Mouse (Mus musculus) B cell, adult 2 months (primary cell): ENCODE results near the gene Gm47289.

Experiments used
- DNase-seq, 2 experiments: peaks; one replicate each; pipeline ENCODE4 v3.0.0; 2022

Gm47289 gene

DNA sequence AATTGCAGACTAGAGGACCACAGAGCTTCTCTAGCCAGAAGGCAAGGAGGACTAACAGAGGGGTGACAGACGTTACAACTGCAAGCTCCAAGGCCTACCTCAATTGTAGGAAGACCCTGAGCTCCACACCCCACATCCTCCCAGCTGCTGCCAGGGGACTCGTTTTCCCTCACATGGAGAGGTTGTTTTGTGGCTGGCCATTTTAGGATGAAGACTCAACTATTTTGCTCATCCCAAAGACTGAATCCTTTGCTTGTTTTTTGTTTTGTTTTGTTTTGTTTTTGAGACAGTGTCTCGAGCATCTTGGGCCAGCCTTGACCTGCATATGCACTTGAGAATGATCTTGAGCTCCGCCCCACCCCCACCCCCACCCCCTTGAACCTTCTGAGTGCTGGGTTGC is at the start of gene Gm47289:
Gm47289 (plus strand) TSS at position 301 of the 400 bp plus-strand sequence.
- DNase-seq, result no peak

DNA sequence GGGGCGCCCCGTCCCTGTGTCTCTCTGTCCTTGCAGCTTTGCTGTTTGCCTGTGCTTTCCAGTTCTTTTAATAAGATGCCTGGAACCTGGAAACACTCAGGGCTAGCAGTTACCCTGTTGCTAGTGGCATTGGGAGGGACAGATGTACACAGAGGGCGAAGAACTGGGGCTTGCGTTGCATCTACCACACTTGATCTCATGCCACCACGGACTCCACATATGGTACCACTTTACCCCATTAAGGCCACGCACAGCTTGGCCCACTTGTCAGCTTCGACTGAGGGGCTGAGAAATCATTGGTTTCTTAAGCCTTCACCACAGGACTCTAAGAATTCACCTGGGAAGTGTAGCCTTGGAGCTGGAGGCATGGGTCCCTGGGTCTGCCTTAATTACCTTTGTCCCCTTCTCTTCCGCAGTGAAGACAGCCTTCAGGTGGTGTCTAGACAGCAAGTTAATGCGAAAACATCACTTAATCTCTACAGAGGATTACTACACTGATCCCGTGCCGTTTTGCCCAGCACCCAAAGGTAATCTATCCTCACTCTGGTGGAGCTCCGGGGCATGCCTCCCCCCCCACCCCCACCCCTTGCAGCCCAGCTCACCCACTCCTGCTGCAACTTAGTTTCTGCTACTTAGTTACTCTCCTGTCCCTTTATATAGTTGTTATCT is 49.1 kb upstream of the Gm47289 start:
- DNase-seq, result no peak

DNA sequence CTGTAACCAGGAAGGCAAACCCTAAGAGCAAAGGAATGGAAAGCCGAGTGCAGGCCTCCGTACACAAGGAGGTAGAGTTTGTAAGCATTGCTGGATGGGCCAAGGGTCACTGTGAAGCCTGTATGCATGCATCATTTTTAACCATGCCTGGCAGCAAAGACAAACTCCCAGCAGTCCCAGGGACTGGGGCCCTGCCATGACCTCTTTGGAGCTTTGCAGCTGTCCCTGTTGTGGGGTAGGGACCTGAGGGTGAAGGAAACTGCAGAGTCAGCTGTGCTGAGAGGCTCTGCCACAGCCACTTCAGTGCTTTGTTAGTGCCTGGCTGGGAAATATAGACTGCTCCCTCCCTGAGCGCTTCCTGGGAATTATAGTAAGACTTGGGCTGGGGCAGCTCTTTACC is 48.3 kb upstream of the Gm47289 start:
- no peak for DNase-seq

DNA sequence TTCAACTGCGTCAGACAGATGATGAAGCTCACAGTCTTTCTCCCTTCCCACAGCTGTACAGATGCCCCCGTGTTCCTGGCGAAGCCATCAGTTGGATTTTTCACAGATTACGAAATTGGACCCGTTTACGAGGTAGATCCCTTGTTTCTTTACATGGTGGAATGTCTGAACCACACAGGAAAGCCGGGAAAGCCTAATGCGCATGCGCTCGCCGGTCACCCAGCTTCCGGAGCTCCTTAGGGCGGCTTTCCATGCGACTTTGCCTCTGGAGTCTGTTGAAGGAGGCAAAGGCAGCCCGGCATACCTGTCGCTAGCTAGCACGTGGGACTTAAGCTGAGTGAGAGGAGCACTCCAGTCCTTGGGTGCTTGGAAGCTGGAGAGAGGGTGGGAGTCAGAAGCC is 44.0 kb upstream of the Gm47289 start:
- DNase-seq, result no peak

DNA sequence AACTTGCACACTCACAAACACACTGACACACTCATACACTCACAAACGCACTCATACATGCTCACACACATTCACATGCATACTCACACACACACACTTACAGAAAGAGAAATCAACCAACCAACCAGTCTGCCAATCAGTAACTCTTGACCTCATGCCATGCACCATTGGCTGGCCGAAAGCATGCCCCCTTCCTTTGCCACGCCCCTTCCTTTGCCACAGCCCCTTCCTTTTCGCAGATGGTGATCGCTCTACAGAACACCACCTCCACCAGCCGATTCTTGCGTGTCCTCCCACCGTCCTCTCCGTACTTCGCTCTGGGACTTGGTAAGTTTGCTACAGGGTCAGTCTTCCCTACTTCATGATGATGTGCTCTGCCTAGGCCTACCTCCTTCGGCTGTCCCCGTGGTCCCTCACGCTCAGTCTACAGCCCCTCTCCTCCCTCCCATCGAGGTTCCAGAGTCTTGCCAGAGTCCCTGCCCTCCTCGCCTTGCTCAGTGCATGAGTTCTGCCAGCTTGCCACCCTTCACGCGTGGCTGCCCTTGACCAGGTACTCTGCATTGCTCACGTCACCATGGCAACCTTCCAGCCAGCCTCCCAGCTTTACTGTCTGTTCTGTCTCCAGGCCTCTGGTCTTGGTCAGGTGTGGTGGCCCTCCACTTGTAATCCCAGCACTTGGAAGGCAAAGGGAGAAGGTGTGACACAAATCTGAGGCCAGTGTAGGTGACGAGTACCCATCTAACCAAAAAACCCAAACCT is 39.4 kb upstream of the Gm47289 start:
- DNase-seq, result no peak

DNA sequence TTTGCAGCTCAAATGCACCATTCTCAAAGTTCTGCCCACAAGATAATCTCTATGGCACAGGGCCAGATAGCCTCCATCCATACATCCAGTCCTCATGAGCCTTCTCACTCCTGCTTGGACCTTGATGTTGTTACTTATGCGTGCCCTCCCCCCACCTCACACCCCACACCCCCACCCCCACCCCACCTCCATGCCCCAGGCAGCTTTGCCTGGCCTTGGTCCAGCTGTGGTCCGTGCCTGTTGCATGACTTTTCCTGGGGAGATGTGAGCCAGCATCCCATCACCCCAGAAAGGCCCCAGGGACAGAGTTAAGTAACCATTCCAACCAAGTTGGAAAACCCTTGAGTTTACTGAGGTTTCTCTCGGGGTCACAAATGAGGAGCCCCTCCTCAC is 38.8 kb upstream of the Gm47289 start:
- no peak for DNase-seq

DNA sequence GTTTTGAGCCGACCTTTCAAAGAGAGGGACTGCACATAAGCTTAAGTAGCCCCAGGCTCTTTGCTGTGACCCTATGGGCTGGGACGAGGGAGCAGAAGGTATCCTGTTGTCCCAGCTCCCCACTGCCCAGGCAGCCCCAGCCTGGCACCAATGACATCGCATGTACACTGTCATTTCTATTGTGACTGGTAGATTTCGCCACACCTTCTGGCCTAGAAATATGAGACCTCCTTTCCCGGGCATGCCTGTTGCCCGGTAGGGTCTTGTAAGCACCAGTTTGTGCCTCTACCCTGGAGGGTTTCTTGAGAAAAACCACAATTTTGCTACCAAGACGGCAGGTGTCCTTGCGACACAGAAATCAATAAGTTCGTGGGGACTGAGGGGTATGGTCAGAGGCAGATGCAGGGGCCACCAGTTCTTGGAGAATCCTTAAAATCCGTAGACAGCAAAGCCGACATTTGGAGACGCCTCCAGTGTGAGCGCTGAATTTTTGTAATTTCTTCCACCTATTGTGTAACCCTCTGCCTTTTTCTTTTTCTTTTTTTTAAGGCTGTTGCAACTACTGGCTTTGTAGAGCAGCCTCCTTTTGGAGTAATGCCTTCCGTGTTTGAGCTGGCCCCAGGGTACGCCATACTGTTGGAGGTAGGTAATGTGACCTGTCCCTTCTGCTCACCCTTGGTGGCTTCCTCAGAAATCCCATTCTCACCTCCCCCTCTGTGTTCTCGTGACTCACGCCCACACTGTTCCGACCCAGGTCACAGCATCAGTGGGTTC is 36.2 kb upstream of the Gm47289 start:
- DNase-seq, result no peak

DNA sequence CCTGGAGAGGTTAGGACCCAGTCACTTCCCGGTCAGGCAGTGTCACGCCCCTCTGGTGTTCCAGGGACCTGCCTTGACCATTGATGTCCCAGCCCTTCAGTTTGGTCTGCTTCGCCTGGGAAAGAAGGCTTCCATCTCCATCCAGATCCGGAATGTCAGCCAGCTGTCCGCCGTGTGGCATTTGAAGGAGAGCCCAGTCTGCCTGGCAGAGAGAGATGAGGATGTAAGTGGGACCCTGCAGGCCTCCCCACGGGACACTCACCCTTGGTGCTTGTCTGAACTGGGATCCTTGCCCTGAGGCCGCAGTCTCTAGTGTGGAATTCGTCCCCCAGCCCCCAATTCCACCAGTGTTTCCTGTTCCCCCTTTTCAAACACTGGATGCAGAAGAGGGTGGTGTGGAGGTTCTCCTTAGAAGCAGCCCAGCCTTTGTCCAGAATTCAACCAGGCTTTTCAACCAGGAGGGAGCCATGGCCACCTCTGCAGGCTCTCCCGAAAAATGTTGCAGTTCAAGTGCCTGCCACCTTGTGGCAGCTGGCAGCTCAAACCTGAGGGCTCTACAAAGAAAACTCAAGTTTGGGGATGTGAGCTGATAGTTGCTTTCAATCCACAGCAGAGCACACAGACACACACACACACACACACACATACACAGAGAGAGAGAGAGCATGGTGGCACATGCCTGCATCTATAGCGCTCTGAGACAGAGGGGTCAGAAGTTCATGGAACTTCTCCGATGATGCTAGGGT is 30.4 kb upstream of the Gm47289 start:
- DNase-seq, result no peak

DNA sequence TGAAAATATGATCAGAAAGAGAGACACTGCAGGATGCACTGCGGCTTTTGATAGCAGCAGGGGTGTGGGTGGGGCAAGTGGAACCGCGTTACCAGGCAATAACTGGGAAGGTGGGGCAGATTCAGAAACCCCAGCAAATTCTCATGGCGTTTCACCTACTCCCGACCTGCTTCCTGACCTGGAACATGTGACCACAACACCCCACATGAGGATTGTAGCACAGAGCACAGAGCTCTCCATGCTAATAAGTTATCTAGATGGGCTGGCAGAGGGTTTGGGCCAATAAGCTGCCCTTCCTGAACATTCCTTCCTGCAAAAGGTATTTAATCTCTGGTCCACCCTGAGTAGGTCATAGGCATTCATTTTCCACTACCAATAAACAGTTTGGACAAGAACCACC is 28.3 kb upstream of the Gm47289 start:
- DNase-seq, result no peak

DNA sequence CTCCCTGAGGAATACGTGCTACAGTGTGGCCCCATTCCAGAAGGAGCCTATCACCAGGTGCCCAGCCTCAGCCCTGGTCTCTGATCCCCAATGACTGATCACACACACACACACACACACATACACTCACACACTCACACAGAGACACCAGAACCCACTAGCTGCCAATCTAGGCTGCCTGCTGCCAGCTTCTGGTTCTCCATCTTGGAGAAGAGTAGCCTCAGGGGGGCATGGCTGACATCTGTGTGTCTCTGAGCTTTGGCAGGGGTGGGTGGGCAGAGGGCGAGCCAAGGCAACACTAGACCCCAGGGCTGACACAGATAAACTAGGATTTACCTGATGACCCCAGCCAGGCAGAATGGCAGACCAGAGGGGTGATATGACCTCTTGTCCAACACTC is 20.1 kb upstream of the Gm47289 start:
- DNase-seq, result no peak

DNA sequence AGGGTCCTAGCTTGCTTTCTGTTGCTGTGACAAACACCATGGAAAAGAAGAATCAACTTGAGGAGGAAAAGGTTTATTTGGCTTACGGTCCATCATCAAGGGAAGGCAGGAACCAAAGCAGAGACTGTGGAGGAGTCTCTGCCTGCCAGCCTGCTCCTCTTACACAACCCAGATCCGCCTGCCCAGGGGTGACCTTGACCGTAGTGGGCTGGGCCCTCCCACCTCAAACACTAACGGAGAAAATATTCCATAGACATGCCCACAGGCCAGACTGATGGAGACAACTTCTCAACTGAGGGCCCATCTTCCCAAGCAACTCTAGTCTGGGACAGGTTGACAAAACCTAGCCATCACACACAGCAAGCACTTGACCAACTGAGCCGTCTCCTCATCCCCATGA is 16.9 kb upstream of the Gm47289 start:
- no peak for DNase-seq

DNA sequence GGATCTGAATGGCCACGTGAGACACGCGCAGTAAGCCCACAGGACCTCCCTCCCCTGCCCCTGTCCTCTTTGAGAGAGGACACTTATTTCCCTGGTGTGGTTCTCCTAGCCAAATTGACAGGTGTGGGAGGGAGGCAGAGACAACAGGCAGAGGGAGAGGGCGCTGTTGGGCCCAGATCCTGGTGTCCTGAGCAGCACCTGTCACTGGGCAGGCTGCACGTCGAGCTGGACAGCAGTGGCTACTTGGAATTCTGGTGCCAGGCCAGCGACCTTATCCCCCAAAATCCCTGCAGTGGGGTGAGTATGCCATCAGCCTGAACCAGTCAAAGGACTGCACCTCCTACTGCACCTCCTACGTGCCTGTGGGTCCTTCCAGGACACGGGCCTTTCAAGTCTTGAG is 15.6 kb upstream of the Gm47289 start:
- DNase-seq, result no peak

DNA sequence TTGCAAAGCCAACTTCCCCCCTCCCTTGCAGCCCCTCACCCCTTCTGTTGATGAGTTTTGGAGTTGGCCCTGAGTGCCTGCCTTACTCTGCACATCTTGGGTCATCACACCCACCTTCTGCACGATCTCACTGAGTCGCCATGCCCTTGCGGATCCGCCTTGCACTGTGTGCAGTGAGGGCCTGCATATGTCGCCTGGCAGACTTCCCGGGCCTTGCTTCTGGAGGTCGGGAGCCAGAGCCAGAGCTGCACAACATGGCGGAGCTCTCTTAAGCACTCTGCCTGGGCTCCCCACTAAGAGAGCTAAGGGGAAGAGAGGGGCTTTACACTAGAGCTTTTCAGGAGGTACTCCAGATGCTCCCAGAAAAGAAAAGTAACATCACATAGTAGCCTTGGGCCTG is 14.3 kb upstream of the Gm47289 start:
- DNase-seq, result no peak

DNA sequence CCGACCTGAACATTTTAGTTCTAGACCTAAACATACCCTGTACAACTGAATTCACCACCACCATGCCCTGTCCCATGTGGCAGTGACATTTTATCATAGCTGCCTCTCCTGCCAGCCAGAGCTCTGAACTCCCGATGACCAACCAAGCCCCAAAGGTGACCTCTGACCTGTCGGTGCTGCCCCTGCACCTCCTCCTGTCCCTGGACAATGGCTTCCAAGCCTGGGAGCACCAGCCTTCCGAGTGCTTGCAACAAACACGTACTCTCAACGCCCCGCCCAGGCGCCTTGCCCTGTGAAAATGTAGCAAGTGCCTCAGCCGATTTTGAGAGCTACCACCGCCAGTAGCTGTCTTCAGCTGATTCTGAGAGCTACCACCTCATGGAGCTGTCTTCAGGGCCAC is 13.8 kb upstream of the Gm47289 start:
- no peak for DNase-seq

DNA sequence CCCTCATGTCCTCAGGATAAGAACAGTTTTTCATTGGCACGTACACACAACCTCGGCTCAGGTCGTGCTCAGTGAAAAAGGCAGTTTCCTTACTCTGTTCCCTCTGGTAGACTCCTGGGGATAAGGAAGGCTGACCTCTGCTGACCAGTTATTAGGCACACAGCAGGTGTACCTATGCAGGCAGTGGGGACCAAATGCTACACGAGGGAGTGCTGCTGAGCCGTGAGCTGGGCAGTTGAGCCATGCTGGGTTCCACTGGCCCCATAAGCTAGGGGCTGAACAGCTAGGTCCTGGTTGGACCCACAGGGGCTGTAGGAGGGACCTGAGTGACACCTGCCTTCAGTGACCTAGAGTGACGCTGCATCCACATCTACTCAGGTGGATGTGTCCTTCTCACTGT is 13.3 kb upstream of the Gm47289 start:
- DNase-seq, result no peak

DNA sequence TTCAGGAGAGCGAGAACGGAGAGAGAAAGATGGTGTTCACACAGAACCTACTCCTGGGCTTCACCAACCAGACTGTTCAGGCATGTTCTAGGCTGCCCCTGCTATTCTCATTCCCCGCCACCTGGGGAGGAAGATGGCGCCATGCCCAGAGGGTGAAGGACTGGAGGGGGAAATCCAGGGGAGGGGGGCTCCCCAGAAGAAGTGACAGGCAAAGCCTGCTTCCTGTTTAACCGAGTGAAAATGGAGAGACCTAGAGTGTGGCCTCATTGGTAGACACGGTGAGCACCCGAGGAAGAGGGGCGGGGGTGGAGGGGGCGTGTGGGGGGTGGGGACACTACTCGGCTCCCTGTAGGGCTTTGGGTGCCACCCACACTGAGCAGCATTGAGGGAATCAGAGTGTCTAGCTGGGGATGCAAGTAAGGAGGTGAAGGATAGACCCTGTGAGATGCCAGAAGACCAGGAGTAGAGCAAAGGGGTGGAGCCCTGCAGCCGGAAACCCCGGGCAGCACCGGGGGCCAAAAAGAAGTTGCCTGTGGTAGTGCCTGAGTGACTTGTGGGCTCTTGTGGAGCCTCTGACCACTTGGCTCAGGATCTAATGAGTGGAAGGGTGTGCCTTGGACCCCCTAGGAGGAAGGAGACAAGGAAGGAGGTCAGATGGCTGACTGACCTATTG is 12.7 kb upstream of the Gm47289 start:
- DNase-seq, result no peak

DNA sequence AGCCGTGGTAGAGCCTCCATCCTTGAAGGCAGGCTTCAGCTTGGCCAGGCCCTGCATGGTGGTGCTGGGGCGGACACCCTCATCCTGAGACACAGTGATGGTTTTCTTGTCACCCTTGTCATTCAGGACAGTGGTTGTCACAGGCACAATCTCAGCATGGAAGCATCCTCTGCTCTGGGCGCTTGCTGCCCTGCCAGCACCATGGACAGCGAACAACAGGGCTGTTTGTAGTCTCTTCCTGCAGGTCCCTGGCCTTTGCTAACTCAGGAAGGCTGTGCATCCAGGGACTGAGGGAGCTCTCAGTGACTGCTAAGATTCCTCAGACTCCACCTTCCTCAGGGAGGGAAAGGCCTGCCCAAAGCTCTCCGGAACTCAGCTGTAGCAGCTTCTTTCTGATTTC is 9.4 kb upstream of the Gm47289 start:
- no peak for DNase-seq

DNA sequence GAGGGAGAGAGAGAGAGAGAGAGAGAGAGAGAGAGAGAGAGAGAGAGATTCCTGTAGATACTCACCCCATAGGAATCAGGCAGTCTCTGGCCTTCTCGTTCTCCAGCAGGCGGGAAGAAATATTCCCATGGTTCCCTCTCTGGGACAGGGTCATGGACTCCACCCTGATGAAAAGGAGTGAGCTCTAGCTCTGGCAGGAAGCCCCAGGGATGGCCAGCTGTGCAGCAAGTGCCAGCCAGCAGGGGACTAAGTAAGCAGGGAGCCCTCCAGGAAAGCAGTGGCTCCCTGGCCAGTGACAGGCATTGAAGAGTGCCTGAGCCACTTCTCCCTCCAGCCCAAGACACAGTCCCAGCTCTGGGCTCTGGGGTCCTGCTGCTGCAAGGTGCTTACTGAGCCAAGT is 7.2 kb upstream of the Gm47289 start:
- no peak for DNase-seq

DNA sequence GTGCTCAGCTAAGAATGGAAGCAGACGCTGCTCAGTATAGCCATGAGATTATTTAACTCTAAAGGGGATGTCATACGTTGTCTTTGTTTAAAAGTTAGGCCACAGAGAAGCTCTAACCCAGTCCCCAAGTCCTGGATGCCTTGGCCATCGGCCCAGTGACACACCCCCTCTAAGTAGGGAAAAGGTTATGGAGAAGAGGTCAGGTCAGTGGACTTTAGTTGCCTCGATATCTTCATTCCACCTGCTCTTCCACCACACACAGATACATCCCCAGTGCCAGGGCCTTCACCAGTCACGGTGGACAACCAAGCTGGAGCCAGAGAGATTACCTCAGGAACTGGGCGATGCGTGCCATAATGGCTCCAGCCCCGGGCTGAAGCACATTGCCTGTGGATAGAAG is 3.5 kb upstream of the Gm47289 start:
- no peak for DNase-seq

DNA sequence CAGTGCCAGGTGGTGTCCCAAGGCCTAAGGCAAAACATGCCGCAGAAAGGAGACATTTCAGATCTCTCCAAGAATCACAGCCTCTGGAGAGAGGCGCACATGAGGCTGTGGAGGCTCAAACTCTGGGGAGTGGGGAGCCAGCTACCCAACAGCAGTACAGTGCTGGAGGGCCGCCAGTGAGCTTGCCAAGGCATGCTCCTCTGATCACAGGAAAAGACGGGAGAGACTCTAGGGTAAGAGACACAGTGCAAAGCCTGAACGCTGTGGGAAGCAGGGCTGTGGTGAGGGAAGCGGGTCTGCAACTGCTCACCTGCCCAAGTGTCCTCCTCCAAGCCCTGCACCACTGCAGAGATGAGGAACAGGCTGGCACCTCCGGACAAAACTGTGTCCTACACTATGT is 3.1 kb upstream of the Gm47289 start:
- no peak for DNase-seq

DNA sequence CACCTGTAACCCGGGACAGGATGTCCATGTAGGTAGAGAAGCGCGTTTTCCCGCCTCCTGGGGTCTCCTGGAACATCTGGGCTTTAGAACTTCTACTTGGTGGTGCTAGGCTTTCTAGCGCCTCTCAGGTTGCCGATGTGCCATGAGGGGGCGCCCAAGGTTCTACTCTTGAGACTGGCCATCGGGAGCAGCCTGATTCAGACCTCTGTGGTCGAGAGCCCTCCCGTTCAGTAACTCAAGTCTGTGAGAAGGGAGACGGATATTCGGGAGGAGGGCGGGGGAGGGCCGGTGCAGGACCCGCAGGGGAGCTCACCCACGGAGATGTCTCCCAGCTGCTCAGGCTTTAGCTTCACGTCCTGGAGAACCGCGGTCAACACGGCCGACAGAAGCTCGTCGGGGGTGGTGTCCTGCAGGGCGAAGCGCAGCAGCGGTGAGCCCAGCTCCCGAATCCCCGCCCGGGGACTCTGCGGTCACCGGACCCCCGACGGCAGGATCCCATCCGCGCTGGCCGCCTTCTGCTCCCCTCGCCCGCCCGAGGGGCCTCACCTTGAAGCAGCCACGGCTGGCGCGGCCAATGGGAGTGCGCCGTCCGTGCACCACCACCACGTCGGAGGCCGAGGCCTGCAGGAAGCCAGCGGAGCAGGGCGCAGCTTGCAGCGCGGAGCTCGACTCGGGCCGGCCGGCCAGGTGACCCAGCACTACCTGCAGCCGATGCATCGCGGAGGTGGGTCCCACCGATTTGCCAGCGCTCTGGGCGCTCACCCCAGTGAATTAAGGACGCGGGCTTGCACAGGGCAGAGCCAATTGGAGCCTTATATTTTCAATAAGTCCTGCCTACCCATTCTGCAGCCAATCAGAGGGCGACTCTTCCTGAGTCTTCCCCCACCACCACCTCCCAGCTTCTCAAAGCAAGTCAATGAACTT is 2.4 kb upstream of the Gm47289 start, which contains the start of gene Acaa1b:
Acaa1b (minus strand) TSS at position 816 of the 924 bp plus-strand sequence.
- DNase-seq, result peak; percentile 32 to 44
